Mouse (Mus musculus): Measurements from ENCODE around the gene Dock10. TPM values are rescaled to one million over a fixed set of nuclear protein-coding genes. Genes with fewer than 3 reads are reported as not detected.

The Dock10 gene
- 2.4 TPM for polyA plus RNA-seq (2015; fragmentation: Illumina TruSeq; extraction: RNeasy Lipid Tissue Mini Kit (QIAGEN cat#74804); ENCODE audit: insufficient read depth, low read depth, low replicate concordance)

GRCm38 (mm10) chr1:80757977-80758797, at the start of gene Dock10:
Gene Dock10, minus strand, starts transcription at chr1:80758527.

GRCm38 (mm10) chr1:80461348-80461747, 297.0 kb downstream of the Dock10 start, which contains the start of gene Gm45261:
Gene Gm45261, minus strand, starts transcription at chr1:80461448.

Data from pancreas, adult 10 weeks (tissue).